Mouse (Mus musculus) gastrocnemius, adult 2 months (tissue): ENCODE results near the gene H2-M5. TPM values are rescaled to one million over a fixed set of nuclear protein-coding genes. Genes with fewer than 3 reads are reported as not detected.

Experiments used
- DNase-seq: peaks from one replicate; pipeline ENCODE4 v3.0.0; 2022
- H3K27ac ChIP-seq: fragments of 200-600 bp; 2 replicates; pipeline ENCODE4 v1.8.1; 2022; ENCODE audit warnings: mild to moderate bottlenecking
- H3K4me3 ChIP-seq: fragments of 200-600 bp; 2 replicates; pipeline ENCODE4 v1.8.1; 2022; ENCODE audit warnings: mild to moderate bottlenecking, moderate library complexity
- CTCF ChIP-seq: fragments of 200-600 bp; IDR thresholded peaks from 2 replicates; pipeline ENCODE4 v1.8.1; 2022; ENCODE audit warnings: antibody characterized with exemption, mild to moderate bottlenecking, moderate library complexity
- intact Hi-C: fragments of 180-260 bp; cut with DNase I; formaldehyde crosslinking; loops from one replicate; pipeline ENCODE4 v1.15.1; 2025
- total RNA-seq, 2 experiments: library from RNA; stranded (reverse); gene quantifications; 2 replicates each; pipeline ENCODE4 v1.2.3; 2021

H2-M5 gene
- total RNA-seq, 2 experiments from 2014 or later: 0.10 TPM; not detected in 1

DNA sequence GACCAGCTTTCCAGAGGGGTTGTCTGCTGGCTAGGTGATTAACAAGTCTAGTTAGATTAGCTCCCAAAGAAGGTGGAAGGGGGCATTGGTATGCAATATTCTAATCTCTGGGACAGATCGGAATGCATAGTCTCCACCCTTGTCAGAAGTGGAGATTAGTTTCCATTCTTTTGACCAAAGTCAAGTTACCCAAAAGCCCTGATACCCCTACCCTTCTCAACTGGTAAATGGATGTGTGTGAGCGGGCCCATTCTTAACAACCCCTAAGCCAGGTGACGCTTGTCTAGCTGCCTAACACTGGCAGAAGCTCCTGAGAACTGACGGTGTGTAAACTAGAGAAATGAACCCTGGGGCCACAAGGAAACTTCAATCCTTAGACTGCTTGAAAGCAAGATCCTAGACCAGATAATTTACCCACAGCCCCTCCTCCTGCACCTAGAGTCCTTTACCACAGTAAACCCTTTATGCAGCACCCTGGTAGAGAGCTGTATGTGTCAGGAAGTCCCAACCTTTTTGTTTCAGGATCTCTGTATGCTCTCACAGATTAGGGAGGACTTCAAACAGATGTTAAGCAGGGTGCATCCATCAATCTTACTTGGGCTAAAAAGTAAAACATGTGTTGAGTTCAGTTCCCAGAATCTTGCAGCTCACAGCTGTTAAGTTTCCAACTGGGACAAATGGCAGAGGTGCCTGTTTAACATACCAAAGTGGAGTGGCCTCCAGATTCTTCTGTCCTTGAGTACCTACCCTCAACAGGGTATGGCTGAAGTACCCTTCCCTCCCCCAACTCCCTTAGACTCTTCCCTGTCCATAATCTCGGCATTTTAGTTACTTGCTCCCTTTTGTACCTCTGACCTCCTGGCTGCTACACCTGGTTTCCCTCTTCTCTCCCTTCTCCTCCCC lies 6.8 kb downstream of the H2-M5 start:
- intact Hi-C loops: no loop called here
- TF ChIP-seq CTCF: no peak
- H3K4me3 ChIP-seq: no peak overlapping the region
- H3K27ac ChIP-seq: peak overlapping the region; percentile 86; the same call in 1 of the 2 replicates
- no peak for DNase-seq

DNA sequence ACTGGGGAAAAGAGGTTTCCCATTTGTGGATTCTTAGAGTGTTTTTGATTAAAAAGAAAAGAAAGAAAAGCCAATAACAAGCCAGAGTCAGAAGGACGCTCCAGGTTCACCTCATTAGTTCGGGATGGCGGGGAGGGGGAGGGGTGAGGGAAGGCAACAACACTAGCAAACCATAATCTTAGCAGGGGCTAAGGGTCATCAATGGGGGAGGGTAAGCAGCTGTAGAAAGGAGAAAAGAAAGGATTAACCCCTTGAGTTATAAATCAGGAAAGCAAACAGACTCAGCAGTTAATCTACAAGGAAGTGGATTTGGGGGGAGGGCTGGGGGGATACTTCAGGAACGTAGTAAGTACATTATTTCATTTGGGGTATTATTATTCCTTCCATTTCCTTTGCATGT lies 7.5 kb downstream of the H2-M5 start:
- intact Hi-C loops: no loop called here
- no peak for DNase-seq
- TF ChIP-seq CTCF: no peak
- peak overlapping the region; percentile 65 for H3K4me3 ChIP-seq
- peak overlapping the region; percentile 86 for H3K27ac ChIP-seq

DNA sequence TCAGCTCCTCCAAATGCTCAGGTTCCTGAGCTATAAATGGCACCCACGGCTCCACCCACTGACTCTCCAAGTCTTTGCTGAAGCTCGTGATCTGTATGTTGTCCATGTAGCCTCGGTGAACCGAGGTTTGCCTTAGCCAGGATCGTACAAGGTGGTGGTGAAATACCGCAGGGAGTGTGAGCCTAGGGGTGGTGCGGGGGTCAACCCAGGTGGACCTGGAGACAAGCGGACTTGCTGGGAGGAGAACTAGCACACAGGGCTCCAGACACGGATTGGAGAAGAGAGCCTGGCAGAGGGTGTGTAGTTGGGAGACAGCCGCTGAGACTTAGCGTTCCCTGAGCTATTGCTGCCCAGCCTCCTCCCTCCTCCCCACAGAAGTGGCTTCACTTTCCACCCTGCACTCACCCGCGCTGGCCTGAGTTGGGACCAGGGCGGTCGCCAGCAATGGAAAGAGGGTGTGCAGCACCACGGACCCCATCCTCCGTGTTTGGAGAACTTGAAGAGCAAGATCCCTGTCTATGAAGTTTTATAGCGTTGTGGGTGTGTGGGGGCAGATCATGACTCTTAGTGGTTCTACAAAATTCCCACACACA lies 8.0 kb downstream of the H2-M5 start, which contains the start of gene 2410137M14Rik:
Gene 2410137M14Rik, minus strand, starts transcription at position 17 of the 593 bp plus-strand sequence.
- TF ChIP-seq CTCF: no peak
- DNase-seq: peak; percentile 67
- intact Hi-C loops: no loop called here
- Histone ChIP-seq H3K27ac (peak within 1 kb of the TSS; percentile 86), H3K4me3 (peak within 1 kb of the TSS; percentile 65)

DNA sequence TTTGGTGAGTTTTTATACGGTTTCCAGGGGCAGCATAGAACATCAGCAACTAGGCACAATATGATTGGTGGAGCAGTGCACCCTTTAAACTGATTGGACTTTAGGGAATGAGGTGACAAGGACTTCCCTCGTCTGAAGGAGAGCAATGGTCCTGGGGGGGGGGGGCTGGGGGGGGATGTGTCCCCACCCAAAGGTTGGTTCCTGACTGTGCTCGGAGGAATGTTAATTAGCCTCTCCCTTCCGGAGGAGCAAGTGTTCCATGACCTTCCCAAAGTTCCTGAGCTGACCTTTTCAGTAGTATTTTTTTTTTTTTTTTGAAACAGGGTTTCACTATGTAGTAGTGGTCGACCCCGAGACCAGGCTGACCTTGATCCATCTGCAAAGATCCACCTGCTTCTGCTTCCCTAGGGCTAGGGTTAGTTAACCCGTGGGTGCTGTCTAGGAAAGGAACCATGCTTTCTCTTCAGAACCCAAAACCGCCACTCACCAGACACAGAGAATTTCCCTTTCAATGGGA lies 16.0 kb downstream of the H2-M5 start:
- no peak for DNase-seq
- Histone ChIP-seq H3K27ac (no peak overlapping the region; the same call in 1 of the 2 replicates), H3K4me3 (no peak overlapping the region)
- no peak for TF ChIP-seq CTCF
- intact Hi-C loops: no loop called here

DNA sequence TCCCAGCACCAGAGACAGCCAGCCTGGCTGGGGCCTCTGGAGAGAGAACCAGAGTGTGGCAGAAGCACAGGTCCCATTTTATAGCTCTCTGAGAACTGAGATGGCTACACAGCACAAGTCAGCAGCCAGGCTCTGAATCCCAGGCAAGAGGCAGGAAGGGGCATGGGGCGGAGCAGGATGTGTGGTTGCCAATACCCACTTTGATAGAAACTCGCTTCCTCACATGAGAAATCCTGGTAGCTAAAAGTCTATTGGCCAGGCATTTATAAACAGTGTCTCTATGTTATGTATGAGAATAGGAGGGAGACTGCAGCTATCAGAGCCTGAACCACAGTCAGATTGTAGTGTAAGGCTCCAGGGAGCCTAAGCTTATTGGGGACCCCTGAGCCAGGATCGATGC lies 16.5 kb downstream of the H2-M5 start:
- intact Hi-C loops: no loop called here
- Histone ChIP-seq H3K27ac (no peak overlapping the region; the same call in 1 of the 2 replicates), H3K4me3 (no peak overlapping the region)
- DNase-seq: no peak
- TF ChIP-seq CTCF: no peak

DNA sequence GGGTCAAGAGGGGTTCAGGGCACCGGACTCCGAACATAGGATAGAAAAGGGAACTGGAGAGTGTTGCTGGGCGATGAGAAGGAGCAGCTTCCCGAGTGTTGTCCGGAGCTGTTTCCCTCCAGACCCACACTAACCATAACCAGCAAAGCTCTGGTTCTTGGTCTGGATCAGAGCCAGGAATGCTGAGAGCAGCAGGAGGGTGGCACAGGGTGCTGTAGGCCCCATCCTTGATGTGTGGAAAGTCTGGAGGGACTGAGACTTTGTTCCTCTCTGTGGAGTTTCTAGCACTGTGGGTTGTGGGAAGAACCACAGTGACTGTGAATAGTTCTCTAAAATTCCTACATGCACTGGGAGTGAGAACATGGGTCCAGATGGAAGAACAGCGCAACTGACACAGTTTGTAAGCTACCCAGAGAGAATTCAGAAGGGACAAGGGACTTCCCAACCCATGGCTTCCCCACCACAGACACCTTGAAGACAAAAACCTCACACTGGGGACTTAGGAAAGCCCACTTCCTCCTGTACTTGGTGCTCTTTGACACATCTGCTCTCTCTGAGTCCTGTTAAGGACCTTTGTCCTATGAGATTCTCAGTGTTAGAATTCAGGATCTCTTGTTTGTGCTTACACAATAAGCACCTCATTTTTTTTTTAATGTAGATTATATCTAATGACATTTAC lies 18.0 kb downstream of the H2-M5 start:
- no peak overlapping the region for H3K27ac ChIP-seq
- H3K4me3 ChIP-seq: no peak overlapping the region
- intact Hi-C loops: no loop called here
- TF ChIP-seq CTCF: no peak
- no peak for DNase-seq

DNA sequence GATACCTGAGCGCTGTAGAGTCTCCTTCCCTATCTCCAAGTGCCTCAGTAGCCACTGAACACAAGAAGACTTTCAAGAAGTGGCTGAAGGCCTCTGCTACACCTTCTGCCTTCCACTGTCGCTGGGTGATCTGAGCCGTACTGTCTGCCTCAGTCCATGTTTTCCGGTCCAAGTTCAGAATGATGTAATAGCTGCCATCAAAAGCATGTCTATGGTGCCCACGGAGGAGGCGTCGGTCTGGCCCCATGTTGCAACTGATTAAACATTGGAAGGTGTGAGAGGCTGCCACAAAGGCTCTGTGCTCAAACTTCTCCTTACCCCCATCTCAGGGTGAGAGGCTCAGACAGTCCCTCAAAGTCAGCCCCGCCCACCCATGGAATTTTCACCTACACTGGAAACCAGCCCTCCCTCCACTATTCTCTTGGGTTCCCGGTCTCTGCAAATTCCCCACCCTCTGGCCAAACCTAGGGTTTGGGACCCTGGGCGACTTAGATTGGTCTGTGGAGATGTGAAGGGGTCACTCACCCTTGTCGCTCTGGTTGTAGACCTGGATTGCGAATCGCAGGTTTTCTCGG lies 18.9 kb downstream of the H2-M5 start:
- intact Hi-C loops: no loop called here
- Histone ChIP-seq H3K27ac (no peak overlapping the region), H3K4me3 (no peak overlapping the region)
- no peak for DNase-seq
- no peak for TF ChIP-seq CTCF

DNA sequence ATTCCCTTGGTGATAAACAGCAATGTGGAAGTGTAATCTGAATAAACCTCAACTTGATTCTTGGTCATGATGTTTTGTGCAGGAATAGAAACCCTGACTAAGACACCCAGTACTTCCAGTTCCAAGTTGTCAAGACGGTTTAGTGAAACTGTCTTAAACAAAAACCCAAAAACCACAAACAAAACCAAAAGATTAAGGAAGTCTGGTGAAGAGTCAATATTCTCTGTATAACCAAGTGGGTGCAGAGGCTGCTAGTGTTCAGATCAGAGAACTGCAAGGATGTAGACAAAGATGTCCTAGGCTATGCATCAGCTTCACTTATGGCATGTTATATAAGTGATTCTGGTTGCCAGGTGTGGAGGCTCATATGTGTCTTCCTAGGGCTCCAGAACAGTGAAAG lies 22.5 kb downstream of the H2-M5 start:
- intact Hi-C loops: no loop called here
- Histone ChIP-seq H3K27ac (no peak overlapping the region), H3K4me3 (no peak overlapping the region)
- TF ChIP-seq CTCF: no peak
- no peak for DNase-seq

DNA sequence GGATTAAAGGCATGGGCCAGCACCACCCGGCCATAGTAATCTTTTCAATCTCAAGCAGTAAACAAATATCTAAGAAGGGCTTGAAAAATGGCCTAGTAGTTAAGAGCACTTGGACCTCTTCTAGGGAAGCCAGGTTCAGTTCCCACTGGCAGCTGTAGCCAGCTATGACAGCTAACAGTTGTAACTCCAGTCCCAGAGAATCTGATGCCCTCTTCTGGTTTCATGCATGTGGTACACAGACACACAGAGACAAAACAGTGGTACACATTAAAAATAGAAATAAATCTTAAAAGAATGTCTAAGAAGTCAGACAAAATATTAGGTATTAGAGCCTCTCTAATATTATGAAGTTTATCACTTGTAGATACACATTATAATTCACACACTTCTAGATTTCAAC lies 28.2 kb downstream of the H2-M5 start:
- Histone ChIP-seq H3K27ac (no peak overlapping the region), H3K4me3 (no peak overlapping the region)
- intact Hi-C loops: loop anchor here (5.0 kb wide), 1 partner anchor 91 kb away; no protein-coding TSS in a partner anchor
- TF ChIP-seq CTCF: no peak
- DNase-seq: no peak

DNA sequence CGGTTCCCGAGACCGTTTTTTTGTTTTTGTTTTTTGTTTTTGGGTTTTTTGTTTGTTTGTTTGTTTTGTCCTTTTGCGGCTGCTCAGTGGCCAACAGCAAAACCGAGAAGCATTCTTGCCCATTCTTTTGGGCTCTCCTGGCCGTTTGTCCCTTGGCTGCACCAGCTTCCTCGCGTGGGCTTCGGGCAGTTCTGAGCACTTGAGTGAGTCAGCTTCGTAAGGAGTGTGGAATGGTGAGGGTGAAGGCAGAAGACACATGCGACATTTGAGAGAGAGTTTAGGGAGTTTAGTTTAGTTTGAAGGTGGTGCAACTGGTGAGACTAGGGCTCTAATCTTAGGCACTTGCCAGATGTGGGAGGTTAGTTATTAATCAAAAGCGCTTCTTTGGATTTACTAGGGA lies 30.5 kb downstream of the H2-M5 start:
- TF ChIP-seq CTCF: no peak
- Histone ChIP-seq H3K27ac (peak overlapping the region; percentile 96), H3K4me3 (peak overlapping the region; percentile 90)
- DNase-seq: no peak
- intact Hi-C loops: loop anchor here (10.0 kb wide), 1 partner anchor 684 kb away; the partner anchor contains the start of gene Trim39

DNA sequence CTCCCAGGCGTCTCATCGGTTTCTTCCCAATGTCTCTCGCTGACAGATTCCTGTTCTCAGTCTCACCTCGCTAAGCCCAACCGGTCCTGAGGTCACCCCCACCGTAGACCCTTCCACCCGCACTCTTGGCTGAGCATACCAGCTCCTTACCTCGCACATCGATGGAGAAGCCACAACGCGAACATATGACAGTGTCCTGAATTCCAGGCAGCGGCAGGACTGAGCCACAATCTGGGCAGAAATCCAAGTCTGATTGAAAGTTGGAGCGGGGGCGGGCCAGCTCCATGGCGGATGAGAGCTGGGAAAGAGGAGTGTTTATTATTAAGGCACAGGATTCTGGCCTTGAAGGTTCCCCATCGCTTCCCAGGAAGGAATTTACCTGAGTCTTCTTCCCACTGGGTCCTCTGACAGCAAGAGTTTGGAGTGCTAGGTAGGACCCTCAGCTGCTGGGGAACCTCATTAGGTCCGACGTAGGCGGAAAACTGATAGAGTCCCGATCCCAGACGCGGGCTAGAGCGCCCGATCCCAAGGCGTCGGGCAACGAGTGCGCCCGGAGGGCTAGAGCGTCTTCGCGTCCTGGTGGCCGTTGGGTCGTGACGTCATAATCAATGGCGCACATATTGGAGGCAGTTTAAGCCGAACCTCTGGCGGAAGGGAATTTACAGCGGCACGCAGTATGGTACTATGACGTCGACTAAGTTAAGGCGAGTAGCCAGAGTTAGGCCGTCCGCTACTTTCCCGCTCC lies 31.2 kb downstream of the H2-M5 start, which contains the start of the genes Znrd1 and Znrd1as:
Gene Znrd1, minus strand, starts transcription at position 561 of the 745 bp plus-strand sequence.
Gene Znrd1as, plus strand, starts transcription at position 594 of the 745 bp plus-strand sequence.
- peak within 1 kb of the TSS; percentile 90 for H3K4me3 ChIP-seq
- H3K27ac ChIP-seq: peak within 1 kb of the TSS; percentile 96
- DNase-seq: peak; percentile 96
- intact Hi-C loops: loop anchor here (10.0 kb wide), 1 partner anchor 683 kb away; the partner anchor contains the start of gene Trim39
- peak; percentile 11; the same call in 1 of the 2 replicates for TF ChIP-seq CTCF
